Mouse (Mus musculus) heart, embryonic 12.5 days (tissue): ENCODE data around the gene Olfr1297. TPM values are rescaled to one million over a fixed set of nuclear protein-coding genes. Genes with fewer than 3 reads are reported as not detected.

Experiments used
- ATAC-seq: fragments of 200-750 bp; cut with Nextera tagmentation; 2 replicates; pipeline ENCODE4 v1.8.0; 2017; ENCODE audit warnings: moderate TSS enrichment, moderate library complexity; ENCODE audit not compliant: insufficient number of reproducible peaks, low FRiP score
- H3K27ac ChIP-seq: fragments of 300-500 bp; sonication (generic); 2 replicates; pipeline ENCODE4 v1.5.1; 2016; ENCODE audit warnings: mild to moderate bottlenecking, moderate library complexity; ENCODE audit not compliant: poor library complexity, severe bottlenecking
- H3K27me3 ChIP-seq: fragments of 300-500 bp; sonication (generic); replicated peaks from 2 replicates; pipeline ENCODE4 v1.6.1; 2016; ENCODE audit warnings: mild to moderate bottlenecking, moderate library complexity
- H3K36me3 ChIP-seq: fragments of 300-500 bp; sonication (generic); 2 replicates; pipeline ENCODE4 v1.6.1; 2016; ENCODE audit warnings: mild to moderate bottlenecking, moderate library complexity
- H3K4me1 ChIP-seq: fragments of 300-500 bp; sonication (generic); replicated peaks from 2 replicates; pipeline ENCODE4 v1.6.1; 2016; ENCODE audit warnings: mild to moderate bottlenecking
- H3K4me2 ChIP-seq: fragments of 300-500 bp; sonication (generic); 2 replicates; pipeline ENCODE4 v1.6.1; 2016; ENCODE audit warnings: mild to moderate bottlenecking, moderate library complexity
- H3K4me3 ChIP-seq: fragments of 300-500 bp; sonication (generic); 2 replicates; pipeline ENCODE4 v1.5.1; 2016; ENCODE audit warnings: mild to moderate bottlenecking
- H3K9ac ChIP-seq: fragments of 300-500 bp; sonication (generic); 2 replicates; pipeline ENCODE4 v1.6.1; 2016; ENCODE audit warnings: mild to moderate bottlenecking, moderate library complexity
- H3K9me3 ChIP-seq: fragments of 300-500 bp; sonication (generic); replicated peaks from 2 replicates; pipeline ENCODE4 v1.6.1; 2016; ENCODE audit warnings: mild to moderate bottlenecking, moderate library complexity
- WGBS: fragments of 180-500 bp; shearing (Covaris S2); methylation state at CpG from one replicate; pipeline ENCODE4 v1.1.7; 2016; 5-methylcytosine and 5-hydroxymethylcytosine counted together
- polyA plus RNA-seq: library from polyadenylated mRNA; unstranded; fragments of >200 nt; fragmentation: Nextera tagmentation; extraction: Ambion mirVana; gene quantifications from 2 replicates; pipeline ENCODE4 v1.2.1, GENCODE M21; 2016

Gene Olfr1297
- polyA plus RNA-seq: not detected in 2 replicates

GRCm38 (mm10) chr2:111626397-111626796 lies at the start of gene Olfr1297:
Gene Olfr1297 (minus strand): TSS chr2:111626497.
- no peak for ATAC-seq
- Histone ChIP-seq H3K27ac (no peak within 1 kb of the TSS), H3K9me3 (no peaks in the 10 kb centered on the region), H3K36me3 (no peaks in the 10 kb centered on the region), H3K4me1 (no peaks in the 10 kb centered on the region), H3K9ac (no peak within 1 kb of the TSS), H3K27me3 (no peaks in the 10 kb centered on the region), H3K4me3 (no peak within 1 kb of the TSS), H3K4me2 (no peak within 1 kb of the TSS)
- WGBS: 55% methylated on average over 1 of the region's 1 CpGs

GRCm38 (mm10) chr2:111661119-111661518 lies 34.8 kb upstream of the Olfr1297 start, which contains the start of gene Olfr1299:
Gene Olfr1299 (plus strand): TSS chr2:111661419.
- ATAC-seq: no peak
- Histone ChIP-seq H3K27ac (no peak within 1 kb of the TSS), H3K27me3 (no peaks in the 10 kb centered on the region), H3K9me3 (peaks cover 7% of the 10 kb centered on the region; the same call in 1 of the 2 replicates), H3K4me1 (no peaks in the 10 kb centered on the region), H3K4me2 (no peak within 1 kb of the TSS), H3K4me3 (no peak within 1 kb of the TSS), H3K9ac (no peak within 1 kb of the TSS), H3K36me3 (no peaks in the 10 kb centered on the region)
- 70% methylated on average over 4 of the region's 4 CpGs for WGBS

GRCm38 (mm10) chr2:111649101-111649500 lies 22.8 kb upstream of the Olfr1297 start, which contains the start of gene Olfr1298:
Gene Olfr1298 (minus strand): TSS chr2:111649201.
- H3K27me3 ChIP-seq: no peaks in the 10 kb centered on the region
- no peak within 1 kb of the TSS for H3K4me2 ChIP-seq
- H3K27ac ChIP-seq: no peak within 1 kb of the TSS
- no peaks in the 10 kb centered on the region for H3K4me1 ChIP-seq
- no peaks in the 10 kb centered on the region for H3K9me3 ChIP-seq
- no peak within 1 kb of the TSS for H3K4me3 ChIP-seq
- ATAC-seq: no peak
- WGBS: 78% methylated on average over 1 of the region's 1 CpGs
- no peak within 1 kb of the TSS for H3K9ac ChIP-seq
- H3K36me3 ChIP-seq: no peaks in the 10 kb centered on the region

- Histone ChIP-seq H3K9ac (no peak within 1 kb of the TSS), H3K4me1 (no peaks in the 10 kb centered on the region), H3K27ac (no peak within 1 kb of the TSS), H3K27me3 (no peaks in the 10 kb centered on the region), H3K4me3 (no peak within 1 kb of the TSS), H3K36me3 (no peaks in the 10 kb centered on the region), H3K4me2 (no peak within 1 kb of the TSS), H3K9me3 (peaks cover 4% of the 10 kb centered on the region; the same call in 1 of the 2 replicates)
- no peak for ATAC-seq
These were observed 56.7 kb downstream of the Olfr1297 start, which contains the start of gene Olfr1295 for GRCm38 (mm10) chr2:111569581-111569980. Gene Olfr1295 (minus strand): TSS chr2:111569681.

Other genes starting within 250 kb of the Olfr1297 start
- gene Olfr1286, start 203.4 kb downstream of the Olfr1297 start, polyA plus RNA-seq: not detected in 2 replicates
- not detected in 2 replicates for gene Olfr1287, start 177.4 kb downstream of the Olfr1297 start, polyA plus RNA-seq
- gene Olfr1288, start 152.4 kb downstream of the Olfr1297 start, polyA plus RNA-seq: not detected in 2 replicates
- gene Olfr1289, start 145.7 kb downstream of the Olfr1297 start, polyA plus RNA-seq: not detected in 2 replicates
- 0.09 and 0.33 TPM in 2 replicates for gene Olfr1290, start 132.7 kb downstream of the Olfr1297 start, polyA plus RNA-seq
- not detected in 2 replicates for gene Olfr1291-ps1, start 129.3 kb downstream of the Olfr1297 start, polyA plus RNA-seq
- not detected in 2 replicates for gene Olfr1293-ps, start 101.3 kb downstream of the Olfr1297 start, polyA plus RNA-seq
- not detected in 2 replicates for gene Olfr1294, start 86.2 kb downstream of the Olfr1297 start, polyA plus RNA-seq
- gene Olfr1295, start 56.8 kb downstream of the Olfr1297 start, polyA plus RNA-seq: not detected in 2 replicates
- not detected in 2 replicates for gene Olfr1298, start 22.7 kb upstream of the Olfr1297 start, polyA plus RNA-seq
- gene Olfr1299, start 34.9 kb upstream of the Olfr1297 start, polyA plus RNA-seq: not detected in 2 replicates
- not detected in 2 replicates for gene Olfr1301, start 124.5 kb upstream of the Olfr1297 start, polyA plus RNA-seq
- gene Olfr1302, start 150.9 kb upstream of the Olfr1297 start, polyA plus RNA-seq: not detected in 2 replicates
- gene Olfr1303, start 193.8 kb upstream of the Olfr1297 start, polyA plus RNA-seq: not detected in 2 replicates